Mouse (Mus musculus): ENCODE measurements at regions not wholly inside any gene's neighbourhood (a gene's known extent, or its start where the extent isn't known, plus 50 kb on each side); places are given as distances from the start of the nearest gene placed in this dataset.

DNA sequence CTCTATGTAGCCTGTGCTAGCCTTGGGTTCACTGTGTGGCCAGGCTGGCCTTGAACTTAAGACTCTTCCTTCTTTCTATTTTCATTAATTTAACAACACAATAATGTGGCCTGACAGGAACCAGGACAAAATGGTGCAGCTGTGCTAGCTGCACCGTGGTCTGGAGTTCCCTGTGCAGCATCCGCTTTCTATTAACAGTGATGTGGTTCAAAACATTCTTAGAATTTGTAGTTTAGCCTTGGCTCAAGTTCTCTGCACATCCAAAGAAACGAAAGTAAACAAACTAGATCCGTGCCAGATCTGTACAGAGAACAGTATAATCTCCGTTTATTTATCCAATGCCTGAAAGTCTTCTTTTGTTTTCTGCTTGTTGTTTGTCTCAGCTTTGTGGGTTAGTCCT, 88.5 kb downstream of the Irx1 start:
- DNase-seq (ENCODE audit: low spot score in 2 of 2), result no peak

GRCm38 (mm10) chr13:71868763-71869162, 94.8 kb downstream of the Irx1 start:
- DNase-seq (ENCODE audit: low spot score in 2 of 2), result no peak

DNA sequence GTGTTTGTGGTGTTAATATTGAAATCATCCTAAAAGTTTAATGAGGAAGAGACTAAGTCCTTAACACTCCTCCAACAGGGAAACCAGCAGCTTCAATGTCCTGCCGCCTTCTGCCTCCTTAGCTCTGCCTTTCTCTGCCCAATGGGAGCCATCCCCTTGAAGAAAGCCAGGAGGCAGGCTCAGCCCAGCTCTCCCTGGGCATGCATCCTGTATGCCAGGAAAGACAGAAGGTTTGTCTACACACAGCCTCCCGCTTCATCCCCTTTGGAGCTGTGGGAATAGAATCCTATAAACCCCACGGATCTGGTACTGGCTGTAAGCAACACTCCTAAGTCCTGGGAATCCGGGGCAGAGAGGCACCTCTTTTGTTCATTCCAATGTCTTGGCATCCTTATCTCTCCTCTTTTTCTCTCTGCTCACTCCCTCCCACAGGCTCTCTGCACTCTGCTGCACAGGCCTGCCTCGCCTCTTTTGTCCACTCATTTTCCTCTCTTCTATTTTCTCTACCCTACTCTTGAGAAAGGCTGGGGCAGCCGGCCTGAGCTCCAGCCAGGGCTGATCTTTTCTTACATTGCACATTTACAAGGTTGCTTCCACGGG, 110.0 kb downstream of the Irx1 start:
- no peak for DNase-seq (ENCODE audit: low spot score in 2 of 2)

- no peak for DNase-seq (ENCODE audit: low spot score in 2 of 2)
Measured at GRCm38 (mm10) chr13:71804032-71804958, 159.2 kb downstream of the Irx1 start.

DNA sequence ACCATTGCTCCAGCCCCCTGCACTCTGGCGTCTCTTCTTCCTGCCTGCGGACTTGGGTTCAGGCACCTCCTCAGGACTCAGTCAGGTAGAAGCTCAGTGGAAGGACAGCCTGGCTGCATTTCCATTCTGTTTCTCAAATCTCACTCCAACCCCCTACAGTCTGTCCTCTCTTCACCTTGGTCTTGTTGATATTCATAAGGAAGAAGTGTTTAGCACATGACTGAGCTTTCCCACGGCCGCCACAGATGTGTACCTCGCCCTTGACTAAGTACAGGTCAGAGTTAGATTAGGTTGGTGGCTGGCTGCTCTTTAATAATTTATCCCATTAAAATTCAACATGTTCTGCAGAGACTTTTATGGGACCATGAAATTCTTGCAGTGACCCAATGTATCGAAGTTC, 165.2 kb downstream of the Irx1 start:
- DNase-seq (ENCODE audit: low spot score in 2 of 2), result no peak

- DNase-seq (ENCODE audit: low spot score in 2 of 2), result no peak
Measured at GRCm38 (mm10) chr13:71784740-71785139, 178.8 kb downstream of the Irx1 start.

- no peak for DNase-seq (ENCODE audit: low spot score in 2 of 2)
Measured at GRCm38 (mm10) chr13:71747003-71747965, 216.2 kb downstream of the Irx1 start.

DNA sequence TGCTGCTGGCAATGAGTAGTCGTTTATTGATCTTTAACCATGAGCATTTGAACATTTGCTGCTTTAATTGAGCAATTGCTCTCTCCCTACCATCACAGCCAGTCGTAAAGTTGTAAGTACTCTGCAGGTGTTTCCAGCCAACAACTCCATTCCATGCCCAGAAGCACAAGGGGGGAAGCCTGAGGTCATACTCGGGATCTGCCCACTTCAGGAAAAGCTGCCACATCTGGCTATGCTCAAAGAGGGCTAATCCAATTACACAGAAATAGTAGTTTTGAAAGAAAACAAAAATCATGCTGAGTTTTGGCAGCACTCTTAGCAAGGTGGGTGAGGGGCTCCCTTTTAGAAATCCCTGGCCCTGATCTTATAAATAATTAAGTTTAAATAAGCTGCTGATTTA, 217.0 kb downstream of the Irx1 start:
- no peak for DNase-seq (ENCODE audit: low spot score in 2 of 2)

DNA sequence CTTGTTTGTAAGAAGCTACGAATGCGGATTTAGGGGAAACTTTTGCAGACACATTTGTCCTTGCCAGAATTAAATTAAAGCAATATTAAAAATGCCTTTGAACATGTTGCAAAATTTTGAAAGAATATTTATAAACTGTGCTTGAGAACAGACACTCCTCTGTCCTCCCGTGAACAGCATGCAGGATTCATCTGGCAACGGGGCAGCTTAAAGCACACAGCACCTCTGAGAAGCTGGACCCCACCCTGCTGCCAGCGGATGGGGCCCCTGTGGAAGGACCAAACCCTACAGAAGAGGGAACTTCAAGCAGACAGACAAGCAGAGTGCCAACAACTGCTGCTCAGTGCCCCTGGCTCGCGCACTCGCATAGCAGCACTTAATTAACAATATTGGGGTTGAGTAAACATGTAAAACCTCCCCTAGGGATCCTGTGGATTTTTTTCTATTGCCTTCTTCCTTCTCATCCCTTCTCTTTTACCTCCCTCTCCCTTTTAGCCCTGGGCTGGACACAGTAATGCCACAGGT, 226.6 kb downstream of the Irx1 start:
- no peak for DNase-seq (ENCODE audit: low spot score in 2 of 2)

DNA sequence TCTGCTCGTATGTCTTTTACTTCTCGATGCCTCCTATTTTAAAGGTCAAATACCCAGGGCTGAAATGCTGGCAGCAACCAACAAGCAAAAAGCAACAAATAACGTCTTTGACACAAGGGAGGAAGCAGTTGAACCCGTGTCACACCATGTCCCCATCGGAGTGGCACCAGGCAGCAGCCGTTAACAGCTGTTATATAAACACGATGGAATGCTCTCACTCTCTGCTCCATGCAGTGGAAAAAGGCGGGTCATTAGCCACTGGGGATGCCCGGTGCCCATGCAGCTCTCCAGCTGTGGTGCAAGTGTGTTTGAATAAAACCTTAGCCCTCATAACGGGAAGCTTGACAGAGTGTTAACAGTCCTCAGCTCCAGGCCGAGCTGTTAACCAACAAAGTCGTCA, 229.3 kb downstream of the Irx1 start:
- DNase-seq (ENCODE audit: low spot score in 2 of 2), result no peak

- no peak for DNase-seq (ENCODE audit: low spot score in 2 of 2)
Measured at GRCm38 (mm10) chr13:71733360-71733759, 230.2 kb downstream of the Irx1 start.

DNA sequence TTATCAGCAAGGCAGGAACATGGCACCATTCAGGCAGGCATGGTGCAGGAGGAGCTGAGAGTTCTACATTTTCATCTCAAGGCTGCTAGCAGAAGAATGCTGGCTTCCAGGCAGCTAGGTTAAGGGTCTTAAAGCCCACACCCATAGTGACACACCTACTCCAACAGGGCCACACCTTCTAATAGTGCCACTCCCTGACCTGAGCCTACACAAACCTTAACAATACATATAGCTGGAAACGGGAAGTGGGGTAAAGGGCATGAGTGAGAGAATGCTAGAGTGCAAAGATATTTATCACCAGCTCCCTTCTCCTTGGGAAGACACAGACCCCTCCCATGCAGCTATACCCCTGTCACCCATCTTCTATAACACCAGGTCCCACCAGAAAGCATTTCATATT, 230.6 kb downstream of the Irx1 start:
- no peak for DNase-seq (ENCODE audit: low spot score in 2 of 2)

GRCm38 (mm10) chr13:71690069-71690817, 273.3 kb downstream of the Irx1 start:
- no peak for DNase-seq (ENCODE audit: low spot score in 2 of 2)

- DNase-seq (ENCODE audit: low spot score in 2 of 2), result no peak
Measured at GRCm38 (mm10) chr13:71689187-71689586, 274.3 kb downstream of the Irx1 start.

GRCm38 (mm10) chr13:71676081-71676624, 287.4 kb downstream of the Irx1 start:
- no peak for DNase-seq (ENCODE audit: low spot score in 2 of 2)

GRCm38 (mm10) chr13:71669956-71670739, 293.4 kb downstream of the Irx1 start:
- no peak for DNase-seq (ENCODE audit: low spot score in 2 of 2)

DNA sequence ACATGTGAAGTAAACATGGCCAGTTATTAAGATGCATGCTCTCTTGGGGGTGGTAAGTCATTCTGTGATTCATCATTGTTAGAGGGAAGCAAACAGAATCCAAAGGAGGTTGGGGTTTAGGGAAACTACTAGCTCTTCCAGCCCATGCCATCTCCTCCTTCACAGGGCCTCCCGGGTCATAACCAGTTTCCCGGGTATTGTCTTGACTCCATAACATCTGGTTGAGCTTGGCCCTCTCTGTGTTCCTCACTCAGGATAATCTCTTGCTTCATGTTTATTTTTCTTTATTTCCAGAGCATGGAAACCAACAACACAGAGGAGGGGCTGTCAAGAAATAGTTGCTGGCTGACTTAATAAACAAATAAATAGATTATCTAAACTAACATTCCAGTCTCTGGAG, 295.3 kb downstream of the Irx1 start:
- no peak for DNase-seq (ENCODE audit: low spot score in 2 of 2)

GRCm38 (mm10) chr13:71665221-71665916, 298.2 kb downstream of the Irx1 start:
- no peak for DNase-seq (ENCODE audit: low spot score in 2 of 2)

DNA sequence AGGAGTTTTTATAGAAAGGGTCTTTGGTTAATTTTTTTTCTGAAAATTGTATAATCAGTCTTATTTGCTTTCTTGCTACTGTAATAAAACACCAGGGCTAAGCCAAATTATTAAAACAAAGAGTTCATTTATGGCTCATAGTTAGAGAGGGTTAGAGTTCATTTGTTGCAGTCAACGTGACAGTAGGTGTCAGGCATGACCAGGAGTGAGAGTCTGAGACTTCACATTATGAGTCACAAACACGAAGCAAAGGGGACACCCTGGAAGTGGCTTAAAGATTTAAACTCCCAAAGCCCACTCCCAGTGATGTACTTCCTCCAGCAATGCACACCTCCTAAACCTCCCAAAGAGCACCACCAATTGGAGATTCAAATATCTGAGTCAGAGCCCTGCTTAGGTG, 305.6 kb downstream of the Irx1 start:
- no peak for DNase-seq (ENCODE audit: low spot score in 2 of 2)
